Mouse (Mus musculus): ENCODE measurements around the gene Nr1i2.
"Not testable (repeated sequence)": the region's sequence is repeated elsewhere in the genome, so short reads cannot be mapped to it uniquely, and the experiment has no call there.

Nr1i2 gene

DNA sequence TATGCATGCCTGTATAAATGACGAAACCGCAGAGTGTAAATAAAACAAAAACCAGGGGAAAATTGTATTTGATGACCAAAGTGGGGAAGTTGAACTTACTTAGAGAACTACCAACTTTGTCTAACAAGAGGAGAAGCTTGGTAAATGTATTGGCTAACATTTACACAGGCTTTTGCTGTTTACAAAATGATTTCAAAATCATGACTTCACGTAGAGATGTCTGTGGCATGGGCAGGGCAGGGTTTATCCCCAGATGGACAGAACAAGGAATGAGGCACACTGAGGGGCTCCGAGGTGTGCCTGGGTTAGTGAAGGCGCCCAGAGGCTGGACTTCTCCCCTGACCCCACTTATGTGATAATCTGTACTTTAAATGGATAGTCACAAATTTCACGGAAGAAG, 7.3 kb downstream of the Nr1i2 start:
- DNase-seq (ENCODE audit: low spot score), result no peak

DNA sequence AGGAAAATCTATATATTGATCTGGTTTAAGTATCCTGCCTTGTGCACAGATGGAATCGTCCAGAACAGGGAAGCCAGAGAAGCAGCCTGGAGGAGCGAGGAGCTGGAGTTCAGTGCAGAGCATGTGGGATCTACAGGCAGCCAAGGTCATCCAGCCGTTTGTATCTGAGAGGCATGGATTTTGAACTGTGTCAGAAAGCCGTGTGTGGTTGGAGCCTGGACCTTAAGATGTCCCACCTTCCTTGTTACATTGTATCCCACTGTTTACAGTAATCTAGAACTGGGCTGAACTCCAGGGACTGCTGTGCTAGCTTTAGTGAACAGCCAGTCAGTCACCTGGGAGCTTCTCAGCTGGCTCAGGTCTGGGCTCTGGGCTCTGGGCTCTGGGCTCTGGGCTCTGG, 8.1 kb downstream of the Nr1i2 start:
- DNase-seq (ENCODE audit: low spot score), result no peak

DNA sequence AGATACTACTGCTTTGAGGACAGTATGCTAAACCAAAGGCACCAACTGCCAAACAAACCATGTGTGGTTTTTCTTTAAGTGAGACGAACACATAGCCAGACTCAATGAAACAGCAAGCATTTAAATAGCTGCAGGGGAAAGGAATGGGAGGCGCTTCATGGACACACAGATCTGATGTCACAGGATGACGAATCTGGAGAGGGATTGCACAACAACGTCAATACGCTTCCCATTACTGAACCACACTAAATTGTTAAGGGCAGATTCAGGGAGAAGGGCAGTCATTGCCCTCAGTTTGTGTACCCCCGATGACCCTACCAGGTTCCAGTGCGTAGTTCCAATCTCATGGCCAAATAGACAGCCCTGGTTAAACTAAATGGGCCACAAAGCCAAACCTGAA, 8.8 kb downstream of the Nr1i2 start:
- no peak for DNase-seq (ENCODE audit: low spot score)

DNA sequence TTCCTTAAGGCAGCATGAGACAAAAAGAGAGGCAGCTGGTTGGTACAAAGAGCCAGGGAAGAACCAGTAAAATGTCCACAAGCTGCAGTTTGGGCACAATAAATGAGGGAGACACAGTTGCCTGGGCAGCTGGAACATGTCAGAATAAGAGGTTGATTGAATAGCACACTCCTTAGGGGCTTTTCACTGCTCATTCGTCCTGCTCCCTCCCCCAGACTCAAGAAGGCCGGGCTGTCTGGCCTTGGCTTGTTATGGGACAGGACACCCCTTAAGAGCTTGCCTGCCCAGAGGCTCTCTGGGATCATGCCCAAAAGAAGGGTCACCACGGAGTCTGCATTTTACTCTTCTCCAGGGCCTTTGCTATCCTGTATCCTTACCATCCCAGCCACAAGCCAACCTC, 11.3 kb downstream of the Nr1i2 start:
- no peak for DNase-seq (ENCODE audit: low spot score)

DNA sequence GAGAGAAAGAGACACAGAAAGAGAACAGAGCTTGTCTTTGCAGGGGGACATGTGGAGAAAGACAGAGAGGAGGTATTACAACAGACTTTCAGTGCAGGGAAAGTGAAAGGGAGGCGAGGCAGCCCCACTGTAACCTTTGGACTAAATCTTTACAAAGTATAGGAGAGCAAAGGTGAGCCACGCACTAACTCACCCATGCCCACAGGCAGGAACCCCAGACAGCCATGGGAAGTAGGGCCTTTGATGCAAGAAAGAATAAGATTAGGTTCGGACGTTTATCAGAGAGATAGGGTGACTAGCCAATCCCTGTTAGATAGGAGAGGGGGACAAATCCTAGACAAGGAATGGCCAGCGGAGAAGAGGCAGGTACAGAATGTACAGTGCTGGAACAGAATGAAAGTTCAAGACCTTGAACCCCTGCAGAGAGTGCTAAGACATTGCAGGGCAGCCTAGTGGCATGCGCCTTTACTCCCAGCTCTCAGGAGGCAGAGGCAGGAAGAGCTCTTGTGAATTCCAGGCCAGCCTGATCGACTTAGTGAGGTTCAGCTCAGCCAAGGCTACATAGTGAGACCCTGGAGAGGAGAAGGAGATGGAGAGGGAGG, 12.0 kb downstream of the Nr1i2 start:
- no peak for DNase-seq (ENCODE audit: low spot score)

DNA sequence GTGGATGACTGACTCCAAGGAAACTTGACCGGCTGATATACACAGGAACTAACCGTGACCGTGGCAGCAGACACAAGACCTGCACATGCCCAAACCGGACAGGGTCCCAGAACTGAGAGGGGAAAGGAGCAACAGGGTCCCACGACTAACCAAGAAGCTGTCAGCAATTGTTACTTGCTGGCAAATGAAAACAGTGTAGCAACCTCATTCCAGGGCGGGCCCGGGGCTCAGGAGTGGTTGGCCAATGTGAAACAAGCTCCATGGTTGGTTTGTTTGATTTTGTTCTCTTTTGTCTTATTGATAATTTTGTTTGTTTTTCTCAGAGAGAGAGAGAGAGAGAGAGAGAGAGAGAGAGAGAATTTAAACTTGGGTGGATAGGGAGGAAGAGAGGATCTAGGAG, 13.7 kb downstream of the Nr1i2 start:
- no peak for DNase-seq (ENCODE audit: low spot score)

DNA sequence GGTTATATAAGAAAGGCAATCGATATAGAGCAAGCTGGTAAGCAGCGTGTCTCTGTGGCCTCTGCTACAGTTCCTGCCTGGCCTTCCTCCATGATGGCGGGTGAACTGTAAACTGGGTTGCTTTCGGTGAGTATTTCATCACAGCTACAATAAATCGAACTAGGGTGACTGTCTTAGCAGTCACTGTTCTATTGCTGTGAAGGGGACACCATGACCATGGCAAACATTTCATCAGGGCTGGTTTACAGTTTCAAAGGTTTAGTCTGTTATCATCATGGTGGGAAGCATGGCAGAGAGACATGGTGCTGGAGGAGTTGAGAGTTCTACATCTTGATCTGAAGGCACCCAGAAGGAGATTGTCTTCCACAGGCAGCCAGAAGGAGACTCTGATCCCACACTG, 14.8 kb downstream of the Nr1i2 start:
- DNase-seq (ENCODE audit: low spot score), result no peak

DNA sequence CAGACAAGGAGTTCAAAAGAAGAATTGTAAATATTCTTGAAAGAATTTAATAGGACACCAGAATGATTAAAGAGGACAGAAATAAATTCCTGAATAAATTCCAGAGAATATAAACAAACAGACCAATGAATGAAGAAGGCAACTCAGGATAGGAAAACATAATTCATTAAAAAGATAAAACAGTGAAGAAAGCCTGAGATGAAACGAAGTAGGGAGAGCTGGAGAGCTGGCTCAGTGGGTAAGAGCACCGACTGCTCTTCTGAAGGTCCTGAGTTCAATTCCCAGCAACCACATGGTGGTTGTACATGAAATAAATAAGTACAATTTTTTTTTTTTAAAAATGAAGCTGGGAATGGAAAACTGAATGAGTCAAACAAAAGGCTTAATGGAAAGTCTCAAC, 19.9 kb downstream of the Nr1i2 start:
- DNase-seq (ENCODE audit: low spot score), result no peak

DNA sequence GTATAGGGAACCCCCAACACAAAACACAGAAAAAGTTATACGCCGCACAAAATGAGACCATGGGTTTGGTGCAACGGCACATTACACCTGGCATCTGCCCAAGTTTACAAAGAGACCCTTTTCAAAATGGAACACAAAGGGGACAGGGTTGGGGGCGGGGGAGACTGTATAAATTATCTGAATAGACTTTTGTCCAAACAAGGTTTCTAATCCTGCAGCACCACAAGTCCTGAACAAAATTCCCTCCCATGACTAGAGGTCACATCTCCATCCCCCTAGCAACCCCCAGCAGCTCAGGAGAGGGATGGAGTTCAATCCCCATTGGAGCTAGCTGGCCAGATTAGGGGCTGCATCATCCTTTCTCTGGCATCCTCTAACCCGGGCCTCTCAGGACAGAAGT, 22.1 kb downstream of the Nr1i2 start:
- no peak for DNase-seq (ENCODE audit: low spot score)

DNA sequence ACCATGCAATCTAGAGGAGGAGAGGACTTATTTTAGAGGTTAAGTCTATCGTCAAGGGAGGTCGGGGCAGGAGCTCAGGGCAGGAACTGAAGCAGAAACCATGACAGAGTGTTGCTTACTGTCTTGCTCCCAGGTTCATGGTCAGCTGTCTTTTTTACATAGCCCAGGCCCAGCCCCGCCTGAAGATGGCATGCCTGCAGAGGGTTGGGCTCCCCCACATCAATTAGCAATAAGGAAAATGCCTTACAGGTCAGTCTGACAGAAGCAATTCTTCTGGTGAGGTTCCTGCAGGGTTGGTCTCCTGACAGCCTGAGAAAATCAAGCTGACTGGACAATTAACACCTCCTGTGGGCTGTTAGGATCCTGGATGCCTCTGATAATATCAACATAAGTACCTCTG, 23.0 kb downstream of the Nr1i2 start:
- DNase-seq (ENCODE audit: low spot score), result no peak

DNA sequence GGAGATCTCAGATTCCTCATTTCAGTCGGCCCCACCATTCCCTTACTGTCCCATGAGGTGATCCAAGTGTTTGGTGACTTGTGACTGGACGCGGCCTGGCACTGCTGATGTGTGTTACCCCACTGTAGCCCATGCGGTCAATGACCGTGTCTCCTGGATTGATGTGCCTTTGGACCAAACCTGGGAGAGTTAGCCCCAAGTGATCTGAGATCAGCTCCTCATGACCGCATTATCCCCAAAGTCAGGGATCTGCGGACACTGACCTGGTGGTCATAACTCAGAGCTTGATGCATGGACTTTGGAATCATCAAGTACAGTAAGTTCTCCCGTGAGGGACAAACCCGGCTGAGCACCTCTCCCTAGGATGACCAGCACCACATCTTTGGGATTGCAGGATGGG, 38.7 kb downstream of the Nr1i2 start:
- DNase-seq (ENCODE audit: low spot score), result no peak

DNA sequence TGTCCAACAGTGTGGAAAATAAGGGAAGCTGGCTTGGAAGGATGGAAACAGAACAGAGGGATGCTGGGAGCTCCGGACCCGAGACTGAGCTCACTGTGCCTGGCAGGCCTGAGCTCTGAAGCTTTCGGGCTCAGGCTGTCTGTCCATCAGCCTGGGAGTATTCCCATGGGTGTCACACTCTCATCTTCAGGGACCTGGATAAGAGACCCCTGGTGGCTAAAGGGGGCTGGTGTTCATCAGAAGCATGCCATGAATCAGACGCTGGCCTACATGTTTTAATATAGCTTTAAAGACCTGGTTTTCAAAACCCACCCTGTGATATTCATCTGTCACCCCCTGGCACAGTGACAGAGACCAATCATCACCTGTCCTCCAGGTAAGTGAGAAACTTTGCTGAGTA, 39.5 kb downstream of the Nr1i2 start:
- DNase-seq (ENCODE audit: low spot score), result no peak

DNA sequence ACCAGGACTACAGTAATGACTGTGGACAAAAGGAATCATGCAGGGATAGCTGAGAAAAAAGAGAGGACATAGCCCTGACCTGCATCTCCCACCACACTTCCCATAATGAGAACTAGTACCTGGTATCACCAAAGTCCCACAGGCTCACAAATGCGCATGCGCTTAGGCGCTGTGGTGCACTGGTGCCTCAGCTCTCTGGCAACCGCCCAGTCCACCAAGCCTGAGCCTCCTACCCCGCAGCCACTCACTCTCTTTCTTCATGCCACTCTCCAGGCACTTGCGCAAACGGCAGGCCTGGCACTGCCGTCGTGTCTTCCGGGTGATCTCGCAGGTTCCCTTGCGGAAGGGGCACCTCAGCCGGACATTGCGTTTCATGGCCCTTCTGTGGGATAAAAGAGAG, 40.6 kb downstream of the Nr1i2 start:
- DNase-seq (ENCODE audit: low spot score), result no peak

DNA sequence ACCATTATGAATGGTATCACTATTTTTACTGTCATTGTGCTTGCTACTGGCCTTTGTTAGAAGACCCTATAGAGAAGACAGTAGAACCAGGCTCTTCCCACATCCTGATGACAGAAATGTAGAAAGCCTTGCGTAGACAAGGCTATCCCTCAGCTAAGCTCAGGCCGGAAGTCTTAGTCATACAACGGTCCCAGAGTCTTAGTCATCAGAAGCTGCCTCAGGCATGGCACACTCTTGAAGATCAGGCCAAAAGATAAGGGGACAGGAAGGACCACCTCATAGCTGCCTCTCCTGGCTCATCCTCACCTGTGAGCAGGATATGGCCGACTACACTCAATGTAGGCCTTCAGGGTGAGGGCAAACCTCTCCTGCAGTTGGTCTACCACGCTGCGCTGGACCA, 44.2 kb downstream of the Nr1i2 start:
- no peak for DNase-seq (ENCODE audit: low spot score)

DNA sequence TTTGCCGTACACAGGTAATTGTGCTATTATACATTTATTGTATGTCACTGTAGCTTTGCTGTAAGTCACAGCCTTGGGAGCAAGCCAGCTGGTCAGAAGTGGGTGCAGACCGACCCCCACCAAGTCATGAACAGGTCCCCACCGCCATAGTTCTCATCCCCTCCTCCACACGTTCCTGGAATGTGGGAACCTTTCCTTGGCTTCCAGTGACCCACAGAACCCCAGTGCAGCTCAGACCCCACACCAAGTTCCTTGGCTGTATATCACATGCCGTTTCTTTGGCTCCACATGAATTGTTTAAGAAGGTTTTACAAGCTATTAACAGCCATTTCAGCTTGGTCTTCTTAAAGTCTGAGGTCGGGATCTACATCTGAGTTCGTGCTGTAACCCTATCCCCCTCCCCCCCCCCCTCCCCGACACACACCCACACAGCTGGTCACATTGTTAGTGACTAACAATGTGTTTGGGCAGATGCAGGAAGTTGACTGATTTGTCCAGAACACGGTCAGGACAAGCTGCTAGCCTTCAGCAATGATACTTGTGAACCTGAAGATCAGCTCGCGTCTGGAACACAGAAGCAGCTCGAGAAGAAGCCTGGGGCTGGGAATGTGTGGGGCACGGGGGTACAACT, 46.2 kb downstream of the Nr1i2 start:
- no peak for DNase-seq (ENCODE audit: low spot score)

DNA sequence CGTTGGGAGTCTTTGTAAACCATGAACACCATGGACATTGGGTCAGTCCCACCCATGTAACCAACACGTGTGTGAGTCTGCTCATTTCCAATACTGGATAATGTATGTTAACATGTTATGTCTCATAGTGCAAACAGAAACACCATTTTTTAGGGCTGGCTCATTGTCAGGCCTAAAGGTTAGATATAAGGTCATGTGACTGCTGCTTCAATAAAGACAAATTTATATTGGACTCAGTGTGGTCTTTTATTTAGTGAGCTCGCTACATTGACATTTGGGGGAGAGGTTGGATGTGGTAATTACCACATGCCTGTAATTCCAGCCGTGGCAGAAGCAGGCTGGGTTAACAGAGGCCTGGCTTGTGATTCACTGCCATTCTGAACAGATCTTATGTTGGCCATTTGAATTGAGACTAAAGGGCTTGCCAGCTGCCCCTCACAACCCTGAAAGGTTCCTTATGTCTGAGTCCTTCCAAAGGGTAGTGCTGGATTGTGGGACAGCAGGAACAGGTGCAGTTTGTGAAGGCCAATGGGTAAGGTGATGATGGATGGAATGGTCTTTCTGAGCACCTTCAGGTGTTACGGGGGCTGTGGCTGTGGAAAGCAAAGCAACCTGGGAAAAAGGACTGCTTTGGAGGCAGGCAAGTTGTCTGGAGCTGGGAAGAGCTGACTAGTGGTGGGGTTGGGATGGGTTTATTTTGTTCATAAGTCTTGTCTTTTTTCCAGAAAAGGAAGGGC, 48.6 kb downstream of the Nr1i2 start:
- no peak for DNase-seq (ENCODE audit: low spot score)

DNA sequence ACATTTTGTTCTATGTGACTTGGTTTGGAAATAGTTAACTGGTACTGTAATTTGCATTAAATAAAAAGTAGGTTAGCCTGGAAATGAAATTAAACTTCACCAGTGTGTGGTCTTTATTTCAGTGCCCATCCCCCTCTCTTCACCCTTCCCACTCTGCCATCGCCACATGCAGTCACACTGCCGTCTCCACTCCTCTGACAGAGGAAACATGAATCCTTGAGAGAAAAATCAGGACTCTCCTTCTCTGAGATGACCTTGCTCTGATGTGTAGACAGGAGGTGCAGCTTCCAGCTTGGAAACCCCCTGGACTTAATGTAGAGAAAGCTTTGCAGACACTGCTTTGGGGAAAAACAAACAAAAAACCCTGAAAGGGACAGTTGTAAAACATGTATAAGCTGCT, 49.2 kb downstream of the Nr1i2 start:
- DNase-seq (ENCODE audit: low spot score), result no peak

DNA sequence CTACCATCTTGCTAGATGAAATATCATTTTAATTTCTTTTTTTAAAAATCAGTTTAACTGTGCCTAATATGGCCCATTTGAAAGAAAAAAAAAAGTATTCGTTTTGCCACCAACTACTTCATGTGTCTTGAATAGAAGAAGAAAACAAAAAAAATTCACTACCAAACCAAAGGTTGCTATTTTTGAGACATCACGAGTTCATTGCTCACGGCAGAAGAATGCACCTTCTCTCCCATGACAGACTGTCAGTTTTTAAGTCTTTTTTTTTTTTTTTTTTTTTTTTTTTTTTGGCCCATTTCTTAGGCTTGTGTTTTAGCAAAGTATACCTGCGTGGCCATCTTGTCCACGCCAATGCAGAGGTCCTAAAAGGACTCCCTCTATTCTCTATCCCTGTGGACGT, 50.5 kb downstream of the Nr1i2 start:
- no peak for DNase-seq (ENCODE audit: low spot score)

DNA sequence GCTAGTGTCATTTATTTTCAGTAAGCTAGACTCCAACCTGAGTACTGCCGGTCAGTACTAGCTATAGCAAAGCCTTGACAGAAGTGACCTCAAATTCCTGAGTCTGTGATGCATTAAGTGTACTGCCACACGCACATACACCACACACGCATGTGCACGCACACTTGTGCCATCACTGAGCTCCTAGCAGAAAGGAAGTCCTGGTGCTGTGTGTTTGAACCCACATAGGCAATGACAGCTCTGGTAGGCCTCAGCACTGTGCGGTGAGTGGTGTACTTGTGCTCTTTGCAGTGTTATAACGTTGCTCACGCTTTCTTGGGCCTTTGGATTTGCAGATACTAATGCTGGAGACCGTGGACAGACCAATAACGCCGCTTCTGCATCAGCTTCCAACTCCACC, 54.5 kb downstream of the Nr1i2 start:
- DNase-seq (ENCODE audit: low spot score), result no peak

DNA sequence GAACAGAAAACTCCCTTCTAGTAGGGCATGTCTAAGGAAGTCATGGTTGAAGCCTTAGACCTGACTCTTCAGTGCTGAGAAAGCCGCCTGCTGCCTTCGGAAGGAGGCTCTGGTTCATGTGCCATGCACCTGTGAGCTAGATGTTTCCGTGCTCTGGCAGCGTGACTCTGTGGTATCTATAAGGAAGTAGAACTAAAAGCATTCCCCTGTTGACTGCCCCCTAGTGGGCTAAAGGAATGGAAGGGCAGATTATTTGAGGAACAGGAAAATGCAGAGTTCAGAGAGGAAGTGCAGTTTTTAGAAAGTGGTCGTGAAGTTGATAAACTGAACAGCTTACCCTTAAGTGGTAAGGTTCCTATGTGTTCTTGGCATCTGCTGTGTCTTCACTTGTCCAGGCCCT, 54.9 kb downstream of the Nr1i2 start:
- DNase-seq (ENCODE audit: low spot score), result peak; percentile 20

DNA sequence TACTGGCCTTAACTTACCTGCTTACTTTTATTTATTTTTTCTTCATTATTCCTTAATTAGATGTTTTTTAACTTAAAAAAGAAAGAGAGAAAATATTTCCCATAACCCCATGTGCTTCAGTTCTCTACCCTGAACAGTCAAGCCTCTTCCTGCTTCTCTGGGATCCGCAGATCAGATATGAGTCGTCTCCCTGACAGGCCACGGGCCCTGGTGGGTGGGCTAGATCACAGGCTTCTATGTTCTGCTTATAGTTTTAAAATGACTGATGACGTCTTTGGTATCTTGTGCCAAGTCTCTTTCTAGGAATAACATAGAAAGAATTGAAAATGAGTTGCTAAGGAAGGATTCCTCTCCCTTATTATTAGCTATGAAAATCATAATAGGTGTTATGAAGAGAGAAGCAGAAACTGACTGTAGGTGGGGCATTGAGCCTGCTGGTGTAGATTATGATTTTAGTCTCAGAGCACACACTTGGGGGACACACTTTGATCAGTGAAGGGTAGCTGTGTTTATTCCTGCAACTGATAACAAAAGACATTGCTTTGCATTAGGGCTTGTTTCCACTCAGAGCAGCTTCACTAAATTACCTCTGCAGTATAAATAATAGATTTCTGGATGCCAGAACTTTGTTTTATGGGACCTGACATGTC, 57.6 kb downstream of the Nr1i2 start:
- DNase-seq (ENCODE audit: low spot score), result no peak

DNA sequence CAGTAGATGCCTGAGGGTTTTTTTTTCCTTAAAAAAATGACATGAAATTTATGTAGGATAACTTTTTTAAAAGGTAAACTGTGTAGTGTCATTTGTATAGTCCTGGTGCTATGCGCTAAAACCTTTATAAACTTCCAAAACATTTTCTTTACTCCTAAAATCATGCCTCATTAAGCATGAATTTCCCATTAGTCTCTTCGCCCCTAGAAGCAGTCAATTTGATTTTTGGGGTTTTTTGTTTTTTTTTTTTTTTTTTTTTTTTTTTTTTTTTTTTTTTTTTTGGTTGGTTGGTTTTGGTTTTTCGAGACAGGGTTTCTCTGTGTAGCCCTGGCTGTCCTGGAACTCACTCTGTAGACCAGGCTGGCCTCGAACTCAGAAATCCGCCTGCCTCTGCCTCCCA, 72.1 kb downstream of the Nr1i2 start:
- DNase-seq (ENCODE audit: low spot score), result not testable (repeated sequence)

DNA sequence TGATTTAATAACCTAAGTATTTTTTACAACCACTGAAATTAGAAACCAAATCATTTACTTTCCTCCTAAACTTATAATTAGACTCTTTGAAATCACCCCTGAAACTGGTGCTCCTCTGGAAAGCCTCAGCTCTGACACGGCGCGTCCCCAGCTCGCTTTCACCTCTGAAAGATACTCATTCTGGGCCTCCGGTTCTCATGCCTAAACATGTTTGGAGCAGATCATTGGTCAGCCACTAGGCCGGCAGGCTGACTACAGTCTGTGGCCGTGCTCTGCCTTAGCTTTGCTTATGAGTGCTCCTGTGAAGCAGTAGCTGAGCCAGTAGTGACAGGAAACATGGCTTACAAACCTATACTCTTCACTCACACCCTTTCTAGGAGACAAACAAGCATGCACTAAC, 89.4 kb downstream of the Nr1i2 start:
- no peak for DNase-seq (ENCODE audit: low spot score)
